Mouse (Mus musculus): ENCODE measurements at regions not wholly inside any gene's neighbourhood (a gene's known extent, or its start where the extent isn't known, plus 50 kb on each side); places are given as distances from the start of the nearest gene placed in this dataset.

GRCm38 (mm10) chr8:64366226-64366973 is 160.3 kb upstream of the Tll1 start:
- TF ChIP-seq EP300 (IDR thresholded peaks at IDR 0.05; ENCODE audit: low read depth) (no peak), CTCF (IDR thresholded peaks at IDR 0.05; ENCODE audit: low read depth) (no peak)
